ENCODE assay signal across 7 mouse cellular contexts in genomic region chr11:50371399-50371841, GRCm38 (mm10). TPM values are rescaled to one million over a fixed set of nuclear protein-coding genes. Genes with fewer than 3 reads are reported as not detected.
DNase-seq lines count a peak whose midpoint lies in the region; ATAC-seq lines count a peak whose summit lies in the region.

No protein-coding gene starts in this region.

- 2% methylated on average over 18 of the region's 18 CpGs for WGBS in hindbrain, embryonic 10.5 days

- peaks cover 17% of the 10 kb centered on the region for H3K27me3 ChIP-seq in hindbrain, embryonic 10.5 days (ENCODE audit: insufficient read depth, poor library complexity, severe bottlenecking)

- peak; percentile 63 for DNase-seq in NIH3T3 (ENCODE audit: low read depth)
- peak; percentile 63 for DNase-seq in c-Kit-positive CD71-positive TER-119-negative erythroid progenitor cells, embryonic 14.5 days (ENCODE audit: low read depth)
- peak; percentile 32 for DNase-seq in fibroblast of lung, adult 2 months (ENCODE audit: low read depth)
- peak; percentile 72 for DNase-seq in hindbrain, embryonic 10.5 days (ENCODE audit: low spot score)
- peak; percentile 46 to 49 for DNase-seq in left cerebral cortex, postnatal 36 days (ENCODE audit: low spot score in 2 of 2)
- peak; percentile 51 for DNase-seq in right cerebral cortex, postnatal 25 days

- peak; percentile 77; the same call in 1 of the 2 replicates for ATAC-seq in megakaryocyte-erythroid progenitor cell, adult 5-6 weeks (replicated peaks; ENCODE audit: low FRiP score, low TSS enrichment, poor library complexity, severe bottlenecking)

- peak overlapping the region; percentile 53 for H3K4me3 ChIP-seq in hindbrain, embryonic 10.5 days

- H3K27ac ChIP-seq in hindbrain, embryonic 10.5 days: peak overlapping the region; percentile 88

- H3K36me3 ChIP-seq in hindbrain, embryonic 10.5 days: no peaks in the 10 kb centered on the region

- H3K4me1 ChIP-seq in hindbrain, embryonic 10.5 days (replicated peaks): peaks cover 19% of the 10 kb centered on the region

- no peaks in the 10 kb centered on the region for H3K9me3 ChIP-seq in hindbrain, embryonic 10.5 days

- intact Hi-C loops in left cerebral cortex, postnatal 36 days (cut with DNase I): no loop called here

RNA-seq across cellular contexts. Expression of gene Hnrnph1, which starts 5.4 kb away (rescaled TPM):
- 502 and 622 TPM in 2 replicates for polyA plus RNA-seq in hindbrain, embryonic 10.5 days (2016; fragmentation: Nextera tagmentation; extraction: Ambion mirVana)
- 100 to 1,000 TPM; 175 to 266 TPM for total RNA-seq in left cerebral cortex, postnatal 36 days (2021)
- total RNA-seq in megakaryocyte-erythroid progenitor cell, adult 5-6 weeks (2014; fragmentation: Nextera tagmentation): 618 and 682 TPM in 2 replicates
- 798 and 1,044 TPM in 2 replicates for total RNA-seq in megakaryocyte-erythroid progenitor cell, adult 5-6 weeks (2017)

RNA-seq across cellular contexts. Expression of gene Cby3, which starts 17.2 kb away (rescaled TPM):
- 0.24 TPM in 1 of 2 replicates, not detected in the other for polyA plus RNA-seq in hindbrain, embryonic 10.5 days (2016; fragmentation: Nextera tagmentation; extraction: Ambion mirVana)
- not detected for total RNA-seq in left cerebral cortex, postnatal 36 days (2021)
- 1.0 TPM in 1 of 2 replicates, not detected in the other for total RNA-seq in megakaryocyte-erythroid progenitor cell, adult 5-6 weeks (2014; fragmentation: Nextera tagmentation)
- not detected in 2 replicates for total RNA-seq in megakaryocyte-erythroid progenitor cell, adult 5-6 weeks (2017)

RNA-seq across cellular contexts. Expression of gene Canx, which starts 45.9 kb away (rescaled TPM):
- polyA plus RNA-seq in hindbrain, embryonic 10.5 days (2016; fragmentation: Nextera tagmentation; extraction: Ambion mirVana): 242 and 331 TPM in 2 replicates
- 100 to 1,000 TPM; 400 to 407 TPM for total RNA-seq in left cerebral cortex, postnatal 36 days (2021)
- 331 and 366 TPM in 2 replicates for total RNA-seq in megakaryocyte-erythroid progenitor cell, adult 5-6 weeks (2014; fragmentation: Nextera tagmentation)
- total RNA-seq in megakaryocyte-erythroid progenitor cell, adult 5-6 weeks (2017): 1,306 and 1,380 TPM in 2 replicates

RNA-seq across cellular contexts. Expression of gene Rufy1, which starts 59.5 kb away (rescaled TPM):
- 20.9 and 22.5 TPM in 2 replicates for polyA plus RNA-seq in hindbrain, embryonic 10.5 days (2016; fragmentation: Nextera tagmentation; extraction: Ambion mirVana)
- 10 to 100 TPM; 27.8 to 28.7 TPM for total RNA-seq in left cerebral cortex, postnatal 36 days (2021)
- total RNA-seq in megakaryocyte-erythroid progenitor cell, adult 5-6 weeks (2014; fragmentation: Nextera tagmentation): 6.4 and 19.1 TPM in 2 replicates
- 21.3 and 22.3 TPM in 2 replicates for total RNA-seq in megakaryocyte-erythroid progenitor cell, adult 5-6 weeks (2017)

Comparison
In these comparisons a context has a peak if more than half of its experiments do, and no peak if none do; other contexts are left out.
1. Peak in every context shown above with its lines: DNase-seq, ATAC-seq, H3K4me3 ChIP-seq and H3K27ac ChIP-seq.